Mouse (Mus musculus): Measurements from ENCODE around the gene S100b. TPM values are rescaled to one million over a fixed set of nuclear protein-coding genes. Genes with fewer than 3 reads are reported as not detected.

S100b gene
- 4.3 and 5.9 TPM in 2 replicates for polyA plus RNA-seq (2015; fragmentation: Nextera tagmentation; extraction: Ambion mirVana)

DNA sequence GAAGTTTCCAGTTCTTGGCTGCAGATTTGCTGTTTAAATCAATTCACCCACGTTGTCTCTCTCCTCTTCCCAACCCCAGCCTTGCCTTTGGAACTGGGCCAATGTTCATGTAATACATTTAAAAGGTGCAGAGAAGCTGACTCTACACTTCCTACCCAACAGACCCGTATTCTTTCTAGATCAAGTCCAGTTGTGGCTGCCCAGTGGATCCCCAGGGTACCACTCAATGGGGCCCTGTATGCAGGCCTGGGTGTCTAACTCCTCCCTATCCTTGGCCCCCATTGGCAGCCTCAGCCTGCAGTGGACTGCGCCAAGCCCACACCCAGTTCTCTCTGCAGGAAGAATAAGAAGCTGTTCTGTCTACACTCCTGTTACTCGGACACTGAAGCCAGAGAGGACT lies at the start of gene S100b:
S100b (plus strand) TSS at position 318 of the 400 bp plus-strand sequence.
- Histone ChIP-seq H3K27ac (replicated peaks) (no peak within 1 kb of the TSS), H3K9me3 (no peaks in the 10 kb centered on the region), H3K9ac (no peak within 1 kb of the TSS), H3K4me1 (replicated peaks) (peaks cover 4% of the 10 kb centered on the region; the same call in 1 of the 2 replicates), H3K4me2 (no peak within 1 kb of the TSS), H3K27me3 (no peaks in the 10 kb centered on the region), H3K4me3 (no peak within 1 kb of the TSS), H3K36me3 (no peaks in the 10 kb centered on the region)
- peak; percentile 75 for ATAC-seq (ENCODE audit: low FRiP score, low read depth)
- WGBS: 49% methylated on average over 4 of the region's 4 CpGs

DNA sequence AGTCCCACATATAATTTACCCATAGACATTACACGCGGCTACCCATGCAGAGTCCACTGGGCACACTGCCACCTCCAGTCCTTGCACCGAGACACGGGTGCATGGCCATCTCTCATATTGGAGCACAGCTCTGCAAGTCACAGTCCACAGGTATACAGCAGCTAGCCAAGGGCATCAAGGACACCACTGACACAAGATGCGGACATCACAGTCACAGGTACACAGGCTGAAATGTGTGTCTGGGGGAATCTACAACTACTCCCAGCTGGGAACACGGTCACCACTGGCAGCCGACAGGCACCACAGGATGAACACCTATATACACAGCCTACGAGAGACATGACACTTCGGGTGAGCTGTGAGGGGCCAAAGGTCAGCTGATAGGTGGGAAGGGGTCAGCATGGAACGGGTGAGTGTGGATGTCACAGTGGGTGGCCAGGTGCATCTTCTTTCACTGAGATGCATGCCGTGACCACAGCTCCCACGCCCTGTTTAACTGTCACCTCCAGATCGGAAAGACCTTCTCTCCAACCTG lies 46.3 kb upstream of the S100b start:
- ATAC-seq (ENCODE audit: low FRiP score, low read depth): no peak
- Histone ChIP-seq H3K4me2 (no peak overlapping the region), H3K36me3 (peaks cover 53% of the 10 kb centered on the region)

DNA sequence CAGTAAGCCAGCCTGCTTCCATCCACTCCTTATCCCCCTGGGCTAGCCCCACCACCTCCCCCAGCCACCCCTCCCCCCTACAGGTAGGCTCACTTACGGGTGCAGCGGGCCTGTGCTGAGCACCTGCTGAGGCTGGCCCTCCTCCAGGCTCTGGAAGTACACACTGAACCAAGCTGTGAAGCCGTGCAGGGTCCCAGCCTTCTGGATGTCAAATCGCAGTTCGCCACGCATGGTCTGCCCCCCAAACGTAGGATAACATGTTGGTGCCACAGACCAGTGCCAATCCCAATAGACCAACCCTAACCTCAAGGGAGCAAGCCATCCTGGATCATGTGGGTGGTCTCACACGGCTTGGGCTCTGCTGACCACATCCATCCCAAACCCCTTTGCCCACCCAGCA lies 44.4 kb upstream of the S100b start:
- H3K9ac ChIP-seq: no peak overlapping the region
- H3K27ac ChIP-seq (replicated peaks): no peak overlapping the region
- H3K36me3 ChIP-seq: peaks cover 72% of the 10 kb centered on the region
- ATAC-seq (ENCODE audit: low FRiP score, low read depth): no peak
- H3K4me1 ChIP-seq (replicated peaks): no peaks in the 10 kb centered on the region
- no peaks in the 10 kb centered on the region for H3K27me3 ChIP-seq
- H3K4me3 ChIP-seq: no peak overlapping the region
- H3K9me3 ChIP-seq: no peaks in the 10 kb centered on the region
- no peak overlapping the region for H3K4me2 ChIP-seq
- 91% methylated on average over 8 of the region's 8 CpGs for WGBS

More for the DNA sequence above, 46.3 kb upstream of the S100b start:
- no peaks in the 10 kb centered on the region for H3K4me1 ChIP-seq (replicated peaks)
- no peak overlapping the region for H3K9ac ChIP-seq
- WGBS: 93% methylated on average over 13 of the region's 13 CpGs
- no peak overlapping the region for H3K27ac ChIP-seq (replicated peaks)
- no peaks in the 10 kb centered on the region for H3K27me3 ChIP-seq
- no peak overlapping the region for H3K4me3 ChIP-seq
- H3K9me3 ChIP-seq: no peaks in the 10 kb centered on the region

- Histone ChIP-seq H3K9ac (no peak overlapping the region), H3K9me3 (no peaks in the 10 kb centered on the region), H3K4me2 (no peak overlapping the region), H3K36me3 (peaks cover 88% of the 10 kb centered on the region), H3K27ac (replicated peaks) (no peak overlapping the region), H3K4me3 (no peak overlapping the region), H3K4me1 (replicated peaks) (no peaks in the 10 kb centered on the region), H3K27me3 (no peaks in the 10 kb centered on the region)
- WGBS: 88% methylated on average over 7 of the region's 7 CpGs
- no peak for ATAC-seq (ENCODE audit: low FRiP score, low read depth)
Measured at GRCm38 (mm10) chr10:76210806-76211205, 42.8 kb upstream of the S100b start.

- Histone ChIP-seq H3K9ac (no peak overlapping the region), H3K27me3 (no peaks in the 10 kb centered on the region), H3K27ac (replicated peaks) (no peak overlapping the region), H3K9me3 (no peaks in the 10 kb centered on the region), H3K36me3 (peaks cover 93% of the 10 kb centered on the region), H3K4me2 (no peak overlapping the region), H3K4me1 (replicated peaks) (no peaks in the 10 kb centered on the region), H3K4me3 (no peak overlapping the region)
- ATAC-seq (ENCODE audit: low FRiP score, low read depth): no peak
- 95% methylated on average over 6 of the region's 6 CpGs for WGBS
Measured at GRCm38 (mm10) chr10:76212121-76212520, 41.5 kb upstream of the S100b start.

GRCm38 (mm10) chr10:76214161-76214560 lies 39.5 kb upstream of the S100b start:
- no peak for ATAC-seq (ENCODE audit: low FRiP score, low read depth)
- no peak overlapping the region for H3K9ac ChIP-seq
- no peak overlapping the region for H3K4me2 ChIP-seq
- H3K4me3 ChIP-seq: no peak overlapping the region
- WGBS: 90% methylated on average over 4 of the region's 4 CpGs
- no peaks in the 10 kb centered on the region for H3K27me3 ChIP-seq
- H3K36me3 ChIP-seq: peaks cover 94% of the 10 kb centered on the region
- no peak overlapping the region for H3K27ac ChIP-seq (replicated peaks)
- H3K4me1 ChIP-seq (replicated peaks): no peaks in the 10 kb centered on the region
- no peaks in the 10 kb centered on the region for H3K9me3 ChIP-seq

GRCm38 (mm10) chr10:76217056-76217455 lies 36.6 kb upstream of the S100b start:
- Histone ChIP-seq H3K27me3 (no peaks in the 10 kb centered on the region), H3K27ac (replicated peaks) (no peak overlapping the region), H3K4me1 (replicated peaks) (no peaks in the 10 kb centered on the region), H3K36me3 (peaks cover 98% of the 10 kb centered on the region), H3K4me3 (no peak overlapping the region), H3K9ac (no peak overlapping the region), H3K9me3 (no peaks in the 10 kb centered on the region), H3K4me2 (no peak overlapping the region)
- WGBS: 96% methylated on average over 17 of the region's 17 CpGs
- ATAC-seq (ENCODE audit: low FRiP score, low read depth): no peak

- no peak for ATAC-seq (ENCODE audit: low FRiP score, low read depth)
- no peak overlapping the region for H3K4me2 ChIP-seq
- H3K36me3 ChIP-seq: peaks cover 97% of the 10 kb centered on the region
- H3K4me3 ChIP-seq: no peak overlapping the region
- no peaks in the 10 kb centered on the region for H3K4me1 ChIP-seq (replicated peaks)
- H3K27ac ChIP-seq (replicated peaks): no peak overlapping the region
- WGBS: 88% methylated on average over 9 of the region's 9 CpGs
- no peak overlapping the region for H3K9ac ChIP-seq
- no peaks in the 10 kb centered on the region for H3K27me3 ChIP-seq
- no peaks in the 10 kb centered on the region for H3K9me3 ChIP-seq
Measured at GRCm38 (mm10) chr10:76218240-76218639, 35.4 kb upstream of the S100b start.

GRCm38 (mm10) chr10:76225944-76226343 lies 27.7 kb upstream of the S100b start:
- Histone ChIP-seq H3K4me1 (replicated peaks) (no peaks in the 10 kb centered on the region), H3K9ac (no peak overlapping the region), H3K36me3 (peaks cover 52% of the 10 kb centered on the region), H3K27ac (replicated peaks) (no peak overlapping the region), H3K27me3 (no peaks in the 10 kb centered on the region), H3K4me3 (no peak overlapping the region), H3K9me3 (no peaks in the 10 kb centered on the region), H3K4me2 (no peak overlapping the region)
- no peak for ATAC-seq (ENCODE audit: low FRiP score, low read depth)
- WGBS: 96% methylated on average over 11 of the region's 11 CpGs

GRCm38 (mm10) chr10:76229627-76230026 lies 24.0 kb upstream of the S100b start:
- no peak overlapping the region for H3K27ac ChIP-seq (replicated peaks)
- peaks cover 8% of the 10 kb centered on the region for H3K4me1 ChIP-seq (replicated peaks)
- H3K4me2 ChIP-seq: no peak overlapping the region
- no peak overlapping the region for H3K9ac ChIP-seq
- peaks cover 18% of the 10 kb centered on the region for H3K36me3 ChIP-seq
- no peaks in the 10 kb centered on the region for H3K9me3 ChIP-seq
- ATAC-seq (ENCODE audit: low FRiP score, low read depth): no peak
- WGBS: 67% methylated on average over 1 of the region's 1 CpGs
- no peak overlapping the region for H3K4me3 ChIP-seq
- H3K27me3 ChIP-seq: no peaks in the 10 kb centered on the region

GRCm38 (mm10) chr10:76237341-76238225 lies 16.1 kb upstream of the S100b start, which contains the start of gene Prmt2:
Prmt2 (minus strand) TSS chr10:76237865.
- no peaks in the 10 kb centered on the region for H3K9me3 ChIP-seq
- peak; percentile 98 for ATAC-seq (ENCODE audit: low FRiP score, low read depth)
- H3K4me1 ChIP-seq (replicated peaks): peaks cover 26% of the 10 kb centered on the region
- H3K27ac ChIP-seq (replicated peaks): peak within 1 kb of the TSS; percentile 93
- under 1% methylated on average over 47 of the region's 47 CpGs for WGBS
- peak within 1 kb of the TSS; percentile 56 for H3K4me2 ChIP-seq
- no peaks in the 10 kb centered on the region for H3K36me3 ChIP-seq
- H3K27me3 ChIP-seq: no peaks in the 10 kb centered on the region
- H3K9ac ChIP-seq: peak within 1 kb of the TSS; percentile 86
- peak within 1 kb of the TSS; percentile 68 for H3K4me3 ChIP-seq

GRCm38 (mm10) chr10:76239401-76239800 lies 14.3 kb upstream of the S100b start:
- no peak overlapping the region for H3K9ac ChIP-seq
- H3K4me1 ChIP-seq (replicated peaks): peaks cover 20% of the 10 kb centered on the region
- 84% methylated on average over 4 of the region's 4 CpGs for WGBS
- no peaks in the 10 kb centered on the region for H3K27me3 ChIP-seq
- no peak overlapping the region for H3K4me2 ChIP-seq
- no peaks in the 10 kb centered on the region for H3K36me3 ChIP-seq
- no peaks in the 10 kb centered on the region for H3K9me3 ChIP-seq
- no peak overlapping the region for H3K27ac ChIP-seq (replicated peaks)
- H3K4me3 ChIP-seq: no peak overlapping the region
- ATAC-seq (ENCODE audit: low FRiP score, low read depth): no peak
